Mouse (Mus musculus) heart, embryonic 15.5 days (tissue): ENCODE data around the gene Ttc41. TPM values are rescaled to one million over a fixed set of nuclear protein-coding genes. Genes with fewer than 3 reads are reported as not detected.

Experiments
- ATAC-seq: fragments of 200-750 bp; cut with Nextera tagmentation; replicated peaks from 2 replicates; pipeline ENCODE4 v1.8.0; 2017; ENCODE audit warnings: low read depth, moderate TSS enrichment; ENCODE audit not compliant: insufficient number of reproducible peaks, insufficient read depth, low FRiP score
- H3K27ac ChIP-seq: fragments of 300-500 bp; sonication (generic); 2 replicates; pipeline ENCODE4 v1.5.1; 2015; ENCODE audit warnings: mild to moderate bottlenecking, inconsistent platforms
- H3K27me3 ChIP-seq: fragments of 300-500 bp; sonication (generic); 2 replicates; pipeline ENCODE4 v1.6.1; 2015; ENCODE audit warnings: inconsistent platforms
- H3K36me3 ChIP-seq: fragments of 300-500 bp; sonication (generic); 2 replicates; pipeline ENCODE4 v1.6.1; 2015; ENCODE audit warnings: mild to moderate bottlenecking, inconsistent platforms
- H3K4me1 ChIP-seq: fragments of 300-500 bp; sonication (generic); replicated peaks from 2 replicates; pipeline ENCODE4 v1.6.1; 2015; ENCODE audit warnings: inconsistent platforms
- H3K4me2 ChIP-seq: fragments of 300-500 bp; sonication (generic); 2 replicates; pipeline ENCODE4 v1.6.1; 2015; ENCODE audit warnings: inconsistent platforms, mild to moderate bottlenecking, moderate library complexity
- H3K4me3 ChIP-seq: fragments of 300-500 bp; sonication (generic); 2 replicates; pipeline ENCODE4 v1.5.1; 2015; ENCODE audit warnings: mild to moderate bottlenecking, inconsistent platforms
- H3K9ac ChIP-seq: fragments of 300-500 bp; sonication (generic); 2 replicates; pipeline ENCODE4 v1.6.1; 2015; ENCODE audit warnings: mild to moderate bottlenecking, inconsistent platforms
- H3K9me3 ChIP-seq: fragments of 300-500 bp; sonication (generic); replicated peaks from 2 replicates; pipeline ENCODE4 v1.6.1; 2016; ENCODE audit warnings: inconsistent platforms
- WGBS: fragments of 180-500 bp; shearing (Covaris S2); methylation state at CpG from one replicate; pipeline ENCODE4 v1.1.7; 2015; ENCODE audit warnings: mixed read lengths; 5-methylcytosine and 5-hydroxymethylcytosine counted together
- polyA plus RNA-seq: library from polyadenylated mRNA; unstranded; fragments of >200 nt; fragmentation: Nextera tagmentation; extraction: Ambion mirVana; gene quantifications from 2 replicates; pipeline ENCODE4 v1.2.1, GENCODE M21; 2015

Ttc41 gene
- polyA plus RNA-seq, 1 experiment from 2014 or later, result 1.4 TPM

- H3K4me1 ChIP-seq, result no peaks in the 10 kb centered on the region
- ATAC-seq, result no peak
- H3K27ac ChIP-seq, result no peak overlapping the region
- H3K4me2 ChIP-seq, result no peak overlapping the region
- WGBS, result 87% methylated on average over 1 of the region's 1 CpGs
- H3K27me3 ChIP-seq, result no peaks in the 10 kb centered on the region
- H3K9me3 ChIP-seq, result no peaks in the 10 kb centered on the region
- no peak overlapping the region for H3K4me3 ChIP-seq
- H3K9ac ChIP-seq, result no peak overlapping the region
- H3K36me3 ChIP-seq, result no peaks in the 10 kb centered on the region
These were observed 52.1 kb downstream of the Ttc41 start for GRCm38 (mm10) chr10:86757724-86758123.

- H3K27ac ChIP-seq, result no peak overlapping the region
- H3K4me2 ChIP-seq, result no peak overlapping the region
- no peaks in the 10 kb centered on the region for H3K27me3 ChIP-seq
- H3K36me3 ChIP-seq, result no peaks in the 10 kb centered on the region
- no peaks in the 10 kb centered on the region for H3K9me3 ChIP-seq
- ATAC-seq, result no peak
- H3K9ac ChIP-seq, result no peak overlapping the region
- H3K4me3 ChIP-seq, result no peak overlapping the region
- 83% methylated on average over 6 of the region's 6 CpGs for WGBS
- no peaks in the 10 kb centered on the region for H3K4me1 ChIP-seq
These were observed 52.6 kb downstream of the Ttc41 start for GRCm38 (mm10) chr10:86758211-86758610.

- H3K27me3 ChIP-seq, result no peaks in the 10 kb centered on the region
- H3K4me3 ChIP-seq, result no peak overlapping the region
- no peak overlapping the region for H3K4me2 ChIP-seq
- ATAC-seq, result no peak
- H3K36me3 ChIP-seq, result no peaks in the 10 kb centered on the region
- no peaks in the 10 kb centered on the region for H3K9me3 ChIP-seq
- WGBS, result 95% methylated on average over 1 of the region's 1 CpGs
- no peak overlapping the region for H3K27ac ChIP-seq
- no peak overlapping the region for H3K9ac ChIP-seq
- H3K4me1 ChIP-seq, result no peaks in the 10 kb centered on the region
These were observed 55.6 kb downstream of the Ttc41 start for GRCm38 (mm10) chr10:86761236-86761635.

GRCm38 (mm10) chr10:86761722-86762383, 56.2 kb downstream of the Ttc41 start:
- H3K9ac ChIP-seq, result no peak overlapping the region
- no peaks in the 10 kb centered on the region for H3K36me3 ChIP-seq
- H3K27ac ChIP-seq, result no peak overlapping the region
- no peaks in the 10 kb centered on the region for H3K4me1 ChIP-seq
- ATAC-seq, result no peak
- H3K4me3 ChIP-seq, result no peak overlapping the region
- 31% methylated on average over 7 of the region's 7 CpGs for WGBS
- no peaks in the 10 kb centered on the region for H3K27me3 ChIP-seq
- H3K4me2 ChIP-seq, result no peak overlapping the region
- no peaks in the 10 kb centered on the region for H3K9me3 ChIP-seq

GRCm38 (mm10) chr10:86762384-86762730, 56.7 kb downstream of the Ttc41 start:
- Histone ChIP-seq H3K4me2 (no peak overlapping the region), H3K4me3 (no peak overlapping the region), H3K4me1 (no peaks in the 10 kb centered on the region), H3K9ac (no peak overlapping the region), H3K9me3 (no peaks in the 10 kb centered on the region), H3K27ac (no peak overlapping the region), H3K27me3 (no peaks in the 10 kb centered on the region), H3K36me3 (no peaks in the 10 kb centered on the region)
- no peak for ATAC-seq
- WGBS, result 56% methylated on average over 3 of the region's 3 CpGs

GRCm38 (mm10) chr10:86763672-86764071, 58.1 kb downstream of the Ttc41 start, which contains the start of gene Gm49358:
Gene Gm49358, plus strand, starts transcription at chr10:86763972.
- WGBS, result 87% methylated on average over 5 of the region's 5 CpGs
- ATAC-seq, result no peak
- Histone ChIP-seq H3K4me3 (no peak within 1 kb of the TSS), H3K9me3 (no peaks in the 10 kb centered on the region), H3K4me1 (no peaks in the 10 kb centered on the region), H3K9ac (no peak within 1 kb of the TSS), H3K27ac (no peak within 1 kb of the TSS), H3K27me3 (no peaks in the 10 kb centered on the region), H3K4me2 (no peak within 1 kb of the TSS), H3K36me3 (no peaks in the 10 kb centered on the region)

- 80% methylated on average over 4 of the region's 4 CpGs for WGBS
These were observed 59.8 kb downstream of the Ttc41 start for GRCm38 (mm10) chr10:86765344-86765966.

GRCm38 (mm10) chr10:86769216-86769615, 63.6 kb downstream of the Ttc41 start:
- no peak for ATAC-seq
- H3K4me2 ChIP-seq, result no peak overlapping the region
- WGBS, result 63% methylated on average over 5 of the region's 5 CpGs
- H3K9ac ChIP-seq, result no peak overlapping the region
- no peaks in the 10 kb centered on the region for H3K36me3 ChIP-seq
- no peak overlapping the region for H3K27ac ChIP-seq
- H3K4me1 ChIP-seq, result 0 out of 2 replicates have a peak, but pooled peaks cover 5% of the 10 kb centered on the region
- no peaks in the 10 kb centered on the region for H3K9me3 ChIP-seq
- H3K27me3 ChIP-seq, result no peaks in the 10 kb centered on the region
- no peak overlapping the region for H3K4me3 ChIP-seq

More at GRCm38 (mm10) chr10:86765344-86765966, 59.8 kb downstream of the Ttc41 start:
- no peaks in the 10 kb centered on the region for H3K27me3 ChIP-seq
- H3K36me3 ChIP-seq, result no peaks in the 10 kb centered on the region
- no peaks in the 10 kb centered on the region for H3K9me3 ChIP-seq
- no peak overlapping the region for H3K4me3 ChIP-seq
- H3K4me1 ChIP-seq, result 0 out of 2 replicates have a peak, but pooled peaks cover 5% of the 10 kb centered on the region
- H3K9ac ChIP-seq, result no peak overlapping the region
- 0 out of 2 replicates have a peak, but pooled peaks have one; percentile 31 for ATAC-seq
- no peak overlapping the region for H3K27ac ChIP-seq
- no peak overlapping the region for H3K4me2 ChIP-seq

- Histone ChIP-seq H3K4me1 (0 out of 2 replicates have a peak, but pooled peaks cover 5% of the 10 kb centered on the region), H3K36me3 (no peaks in the 10 kb centered on the region), H3K4me3 (no peak overlapping the region), H3K4me2 (no peak overlapping the region), H3K9me3 (no peaks in the 10 kb centered on the region), H3K27ac (no peak overlapping the region), H3K9ac (no peak overlapping the region), H3K27me3 (no peaks in the 10 kb centered on the region)
- WGBS, result 35% methylated on average over 4 of the region's 4 CpGs
- no peak for ATAC-seq
These were observed 64.2 kb downstream of the Ttc41 start for GRCm38 (mm10) chr10:86769797-86770196.

GRCm38 (mm10) chr10:86771701-86772100, 66.1 kb downstream of the Ttc41 start:
- no peaks in the 10 kb centered on the region for H3K9me3 ChIP-seq
- H3K27me3 ChIP-seq, result no peaks in the 10 kb centered on the region
- H3K36me3 ChIP-seq, result no peaks in the 10 kb centered on the region
- no peak overlapping the region for H3K27ac ChIP-seq
- H3K4me3 ChIP-seq, result no peak overlapping the region
- peaks cover 8% of the 10 kb centered on the region for H3K4me1 ChIP-seq
- no peak for ATAC-seq
- H3K9ac ChIP-seq, result no peak overlapping the region
- H3K4me2 ChIP-seq, result no peak overlapping the region
- WGBS, result 79% methylated on average over 5 of the region's 5 CpGs

- H3K27ac ChIP-seq, result no peak overlapping the region
- peaks cover 12% of the 10 kb centered on the region for H3K4me1 ChIP-seq
- H3K36me3 ChIP-seq, result no peaks in the 10 kb centered on the region
- H3K9ac ChIP-seq, result no peak overlapping the region
- no peaks in the 10 kb centered on the region for H3K9me3 ChIP-seq
- WGBS, result 52% methylated on average over 6 of the region's 6 CpGs
- H3K4me2 ChIP-seq, result no peak overlapping the region
- H3K27me3 ChIP-seq, result no peaks in the 10 kb centered on the region
- ATAC-seq, result no peak
- no peak overlapping the region for H3K4me3 ChIP-seq
These were observed 66.6 kb downstream of the Ttc41 start for GRCm38 (mm10) chr10:86772231-86772631.

- ATAC-seq, result no peak
- Histone ChIP-seq H3K27ac (no peak overlapping the region), H3K27me3 (no peaks in the 10 kb centered on the region), H3K36me3 (no peaks in the 10 kb centered on the region), H3K4me1 (peaks cover 21% of the 10 kb centered on the region), H3K9me3 (no peaks in the 10 kb centered on the region), H3K4me3 (no peak overlapping the region), H3K4me2 (no peak overlapping the region), H3K9ac (no peak overlapping the region)
- WGBS, result 60% methylated on average over 4 of the region's 4 CpGs
These were observed 67.7 kb downstream of the Ttc41 start for GRCm38 (mm10) chr10:86773360-86773759.
